Mouse (Mus musculus) liver, postnatal 0 days (tissue): ENCODE measurements around the gene Znrf2. TPM values are rescaled to one million over a fixed set of nuclear protein-coding genes. Genes with fewer than 3 reads are reported as not detected.

Source experiments
- ATAC-seq: fragments of 200-750 bp; cut with Nextera tagmentation; 2 replicates; pipeline ENCODE4 v1.8.0; 2017; ENCODE audit warnings: mild to moderate bottlenecking, moderate library complexity
- DNase-seq: peaks from one replicate; pipeline ENCODE4 v3.0.0-alpha.2; 2016
- H3K27ac ChIP-seq: fragments of 300-500 bp; sonication (generic); 2 replicates; pipeline ENCODE4 v1.5.1; 2014; ENCODE audit warnings: antibody characterized with exemption, moderate library complexity, mild to moderate bottlenecking, low read depth
- H3K27me3 ChIP-seq: fragments of 300-500 bp; sonication (generic); 2 replicates; pipeline ENCODE4 v1.6.1; 2014; ENCODE audit warnings: low read length, control low read depth, mixed read lengths; ENCODE audit not compliant: insufficient read depth
- H3K36me3 ChIP-seq: fragments of 300-500 bp; sonication (generic); replicated peaks from 2 replicates; pipeline ENCODE4 v1.6.1; 2014; ENCODE audit warnings: mild to moderate bottlenecking, control low read depth, low read length, moderate library complexity, mixed read lengths; ENCODE audit not compliant: insufficient read depth
- H3K4me1 ChIP-seq: fragments of 300-500 bp; sonication (generic); 2 replicates; pipeline ENCODE4 v1.6.1; 2014; ENCODE audit warnings: antibody characterized with exemption, mild to moderate bottlenecking, control low read depth; ENCODE audit not compliant: insufficient read depth
- H3K4me2 ChIP-seq: fragments of 300-500 bp; sonication (generic); 2 replicates; pipeline ENCODE4 v1.6.1; 2014; ENCODE audit warnings: low read depth, mild to moderate bottlenecking, low read length, moderate library complexity, mixed read lengths
- H3K4me3 ChIP-seq: fragments of 300-500 bp; sonication (generic); 2 replicates; pipeline ENCODE4 v1.5.1; 2014; ENCODE audit warnings: low read depth, low read length
- H3K9ac ChIP-seq: fragments of 300-500 bp; sonication (generic); replicated peaks from 2 replicates; pipeline ENCODE4 v1.6.1; 2014; ENCODE audit warnings: mild to moderate bottlenecking, moderate library complexity
- H3K9me3 ChIP-seq: fragments of 300-500 bp; sonication (generic); 2 replicates; pipeline ENCODE4 v1.6.1; 2016; ENCODE audit warnings: mild to moderate bottlenecking, control low read depth, low read length, mixed read lengths
- CTCF ChIP-seq: sonication (generic); IDR thresholded peaks from 2 replicates; pipeline ENCODE4 v1.5.1; 2016; ENCODE audit warnings: antibody characterized with exemption, low read depth
- EP300 ChIP-seq: IDR thresholded peaks from 2 replicates; pipeline ENCODE4 v1.6.1; 2016; ENCODE audit warnings: antibody characterized with exemption, low read depth, mild to moderate bottlenecking
- WGBS: fragments of 180-500 bp; shearing (Covaris S2); extraction: QIAGEN DNeasy Blood & Tissue Kit; methylation state at CpG from one replicate; pipeline ENCODE4 v1.1.7; 2014; ENCODE audit not compliant: insufficient replicate concordance; 5-methylcytosine and 5-hydroxymethylcytosine counted together
- polyA plus RNA-seq: library from polyadenylated mRNA; unstranded; fragments of >200 nt; fragmentation: Nextera tagmentation; extraction: Ambion mirVana; gene quantifications from 2 replicates; pipeline ENCODE4 v1.2.1, GENCODE M21; 2015

Gene Znrf2
- polyA plus RNA-seq, 1 experiment from 2014 or later, result 4.4 TPM

DNA sequence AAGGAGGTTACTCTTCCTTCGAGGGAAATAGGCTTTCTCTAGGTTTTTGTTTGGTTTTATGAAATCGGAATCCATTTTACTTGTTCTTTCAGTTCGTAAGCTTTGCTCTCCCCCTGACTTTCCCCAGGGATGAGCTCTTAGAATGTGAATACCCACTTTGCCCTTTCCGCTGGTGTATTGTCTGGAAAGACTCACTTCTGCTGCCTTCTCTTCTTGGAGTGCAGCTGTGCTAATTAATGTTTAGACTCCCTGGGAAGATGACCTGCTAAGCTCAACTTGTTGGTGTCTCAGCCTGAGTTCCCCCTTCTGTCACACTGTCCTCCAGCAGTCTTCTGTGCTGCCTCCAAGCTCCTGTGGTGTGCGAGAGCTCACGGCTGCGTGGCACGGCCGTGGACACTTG is 73.5 kb downstream of the Znrf2 start:
- DNase-seq (no peak), ATAC-seq (no peak)
- Histone ChIP-seq H3K36me3 (peaks cover 12% of the 10 kb centered on the region), H3K27me3 (no peaks in the 10 kb centered on the region), H3K4me3 (no peak overlapping the region), H3K4me1 (no peaks in the 10 kb centered on the region), H3K27ac (no peak overlapping the region), H3K9ac (no peak overlapping the region), H3K4me2 (no peak overlapping the region), H3K9me3 (no peaks in the 10 kb centered on the region)
- WGBS, result 85% methylated on average over 9 of the region's 9 CpGs
- TF ChIP-seq EP300 (no peak), CTCF (no peak)

DNA sequence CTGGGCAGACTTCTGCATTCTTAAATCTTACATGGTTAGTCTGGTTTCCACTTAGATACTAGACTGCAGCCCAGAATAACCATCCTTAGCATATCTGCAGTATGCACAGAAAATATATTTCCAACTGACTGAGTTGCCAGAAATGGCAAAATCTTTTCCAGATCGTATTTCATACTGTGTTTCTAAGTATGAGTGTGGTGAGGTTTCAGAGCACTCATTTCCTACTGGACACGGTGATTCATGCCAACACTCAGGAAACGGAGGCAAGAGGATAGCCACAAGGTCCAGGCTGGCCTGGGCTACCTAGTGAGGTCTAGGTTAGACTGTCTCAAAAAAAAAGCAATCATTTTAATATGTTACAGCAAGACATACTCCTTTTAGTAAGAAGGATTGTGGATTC is 74.7 kb downstream of the Znrf2 start:
- Histone ChIP-seq H3K36me3 (peaks cover 12% of the 10 kb centered on the region), H3K9ac (no peak overlapping the region), H3K4me2 (no peak overlapping the region), H3K4me3 (no peak overlapping the region), H3K27ac (no peak overlapping the region), H3K4me1 (no peaks in the 10 kb centered on the region), H3K27me3 (no peaks in the 10 kb centered on the region), H3K9me3 (no peaks in the 10 kb centered on the region)
- 74% methylated on average over 3 of the region's 3 CpGs for WGBS
- no peak for ATAC-seq
- TF ChIP-seq CTCF, result no peak
- TF ChIP-seq EP300, result no peak
- DNase-seq, result no peak

DNA sequence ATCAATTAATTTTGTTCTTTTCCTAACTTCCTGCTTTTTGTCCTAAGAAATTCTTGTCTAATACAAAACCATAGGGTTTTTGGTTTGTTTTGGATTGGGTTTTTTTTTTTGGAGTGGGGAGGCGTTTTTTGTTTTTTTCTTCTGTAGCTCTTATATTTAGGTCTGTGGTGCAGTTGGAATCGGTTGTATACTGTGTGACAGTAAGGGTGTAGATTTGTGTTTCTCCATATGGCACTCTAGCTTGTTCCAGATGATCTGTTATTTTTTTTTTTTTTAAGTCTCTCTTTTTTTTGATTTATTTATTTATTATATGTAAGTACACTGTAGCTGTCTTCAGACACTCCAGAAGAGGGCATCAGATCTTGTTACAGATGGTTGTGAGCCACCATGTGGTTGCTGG is 83.5 kb downstream of the Znrf2 start:
- no peaks in the 10 kb centered on the region for H3K36me3 ChIP-seq
- no peak overlapping the region for H3K9ac ChIP-seq
- ATAC-seq (no peak), DNase-seq (no peak)
- H3K4me3 ChIP-seq, result no peak overlapping the region
- TF ChIP-seq CTCF, result no peak
- no peak for TF ChIP-seq EP300
- H3K9me3 ChIP-seq, result no peaks in the 10 kb centered on the region
- no peaks in the 10 kb centered on the region for H3K27me3 ChIP-seq
- H3K4me2 ChIP-seq, result no peak overlapping the region
- no peaks in the 10 kb centered on the region for H3K4me1 ChIP-seq
- 70% methylated on average over 2 of the region's 2 CpGs for WGBS
- no peak overlapping the region for H3K27ac ChIP-seq

DNA sequence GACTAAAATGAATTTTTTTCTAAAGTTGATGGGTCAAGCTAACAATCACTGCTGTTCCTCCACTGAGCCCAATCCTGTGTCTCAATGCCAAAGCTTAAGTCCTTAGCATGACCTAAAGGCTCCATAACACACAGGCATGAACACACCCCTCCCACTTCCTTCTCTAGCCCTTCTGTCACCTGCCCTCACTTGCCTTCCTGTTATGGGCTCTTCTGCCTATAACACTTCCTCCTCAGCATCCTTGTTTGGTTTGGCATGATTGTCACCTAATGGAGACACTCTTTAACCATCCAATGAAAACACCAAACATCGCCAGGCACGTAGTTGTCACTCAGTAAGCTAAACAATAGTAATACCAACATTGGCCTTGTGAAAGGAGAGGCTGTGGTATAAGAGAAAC is 85.8 kb downstream of the Znrf2 start:
- no peak for TF ChIP-seq EP300
- TF ChIP-seq CTCF, result no peak
- DNase-seq, result no peak
- no peak overlapping the region for H3K27ac ChIP-seq
- no peaks in the 10 kb centered on the region for H3K9me3 ChIP-seq
- no peak overlapping the region for H3K4me3 ChIP-seq
- H3K9ac ChIP-seq, result no peak overlapping the region
- H3K27me3 ChIP-seq, result no peaks in the 10 kb centered on the region
- no peaks in the 10 kb centered on the region for H3K4me1 ChIP-seq
- no peak overlapping the region for H3K4me2 ChIP-seq
- 85% methylated on average over 2 of the region's 2 CpGs for WGBS
- ATAC-seq, result no peak
- no peaks in the 10 kb centered on the region for H3K36me3 ChIP-seq

DNA sequence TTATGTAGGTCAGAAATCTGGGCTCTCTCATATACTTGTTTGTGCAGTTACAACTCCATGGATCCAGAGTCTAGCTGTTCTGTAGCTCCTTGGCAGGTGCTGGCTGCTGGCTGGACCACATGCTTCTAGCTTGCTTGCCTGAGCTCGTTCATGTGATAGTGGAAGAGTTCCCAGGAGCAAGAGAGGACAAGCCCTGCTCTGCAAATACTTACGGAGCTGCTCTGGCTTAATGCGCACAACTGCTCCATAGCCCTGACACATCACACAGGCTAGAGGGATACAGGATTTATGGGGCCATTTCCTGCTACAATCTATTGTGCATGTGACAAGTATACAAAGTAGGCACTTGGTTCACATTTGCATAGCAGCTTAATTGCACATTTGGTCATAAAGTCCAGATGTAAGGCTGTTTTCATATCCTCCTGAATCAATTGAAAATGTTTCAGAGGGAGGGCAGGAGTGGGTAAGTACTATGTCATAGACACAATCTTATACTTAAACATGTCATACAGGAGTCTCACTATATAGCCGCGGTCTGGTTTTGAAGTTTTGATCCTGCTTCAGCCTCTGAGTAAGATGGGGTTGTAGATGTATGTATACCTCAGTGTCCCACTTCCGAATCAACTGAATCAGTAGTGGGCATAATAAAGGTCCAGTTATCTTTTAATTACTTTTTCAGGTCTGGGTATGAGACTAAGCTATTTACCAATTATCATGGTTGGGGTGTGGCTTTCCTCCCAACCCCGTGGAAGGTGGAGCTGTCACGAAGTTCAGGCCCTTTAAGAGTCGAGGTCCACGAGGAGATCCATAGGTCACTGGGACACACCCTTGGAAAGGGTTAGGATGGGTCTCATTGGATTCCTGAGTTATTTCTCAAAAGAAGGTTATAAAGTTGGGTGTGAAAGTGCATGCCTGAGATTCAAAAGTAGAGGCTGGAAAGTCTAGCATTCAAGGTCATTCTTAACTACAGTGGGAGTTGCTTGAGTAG is 89.6 kb downstream of the Znrf2 start:
- H3K9me3 ChIP-seq, result no peaks in the 10 kb centered on the region
- no peaks in the 10 kb centered on the region for H3K36me3 ChIP-seq
- no peak for ATAC-seq
- no peak for TF ChIP-seq EP300
- TF ChIP-seq CTCF, result no peak
- no peak for DNase-seq
- H3K27ac ChIP-seq, result no peak overlapping the region
- H3K4me1 ChIP-seq, result no peaks in the 10 kb centered on the region
- H3K4me2 ChIP-seq, result no peak overlapping the region
- 81% methylated on average over 10 of the region's 10 CpGs for WGBS
- no peak overlapping the region for H3K9ac ChIP-seq
- no peak overlapping the region for H3K4me3 ChIP-seq
- H3K27me3 ChIP-seq, result no peaks in the 10 kb centered on the region

DNA sequence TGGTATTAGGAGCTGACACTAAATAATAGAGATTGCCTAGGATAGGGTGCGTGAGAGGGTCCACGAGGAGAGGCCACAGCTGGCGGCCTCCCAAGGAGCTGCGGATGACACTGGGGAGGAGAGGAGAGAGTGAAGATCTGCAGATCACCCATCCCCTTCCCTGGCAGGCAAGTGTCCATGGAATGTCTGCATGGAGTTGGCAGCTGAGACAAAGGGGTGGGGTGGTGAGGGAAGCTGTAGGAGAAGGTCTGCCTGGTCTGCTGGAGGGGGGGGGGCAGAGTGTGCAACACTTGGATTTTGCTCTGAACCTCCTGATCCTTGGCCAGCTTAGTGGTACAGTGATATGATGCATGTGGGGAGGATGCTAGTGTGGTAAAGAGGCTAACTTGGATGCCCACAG is 98.3 kb downstream of the Znrf2 start:
- Histone ChIP-seq H3K4me1 (no peaks in the 10 kb centered on the region), H3K4me3 (no peak overlapping the region), H3K27ac (no peak overlapping the region), H3K4me2 (no peak overlapping the region), H3K36me3 (no peaks in the 10 kb centered on the region), H3K27me3 (no peaks in the 10 kb centered on the region), H3K9ac (no peak overlapping the region), H3K9me3 (no peaks in the 10 kb centered on the region)
- WGBS, result 88% methylated on average over 4 of the region's 4 CpGs
- TF ChIP-seq EP300 (no peak), CTCF (no peak)
- no peak for DNase-seq
- no peak for ATAC-seq
